Mouse (Mus musculus) ovary, adult 18-20 months (tissue): ENCODE measurements around the gene Relch.
"Not testable (repeated sequence)": the region's sequence is repeated elsewhere in the genome, so short reads cannot be mapped to it uniquely, and the experiment has no call there.

ENCODE experiments used
- DNase-seq: peaks from one replicate; pipeline ENCODE4 v3.0.0; 2022; ENCODE audit warnings: low spot score, mixed read lengths

The Relch gene

DNA sequence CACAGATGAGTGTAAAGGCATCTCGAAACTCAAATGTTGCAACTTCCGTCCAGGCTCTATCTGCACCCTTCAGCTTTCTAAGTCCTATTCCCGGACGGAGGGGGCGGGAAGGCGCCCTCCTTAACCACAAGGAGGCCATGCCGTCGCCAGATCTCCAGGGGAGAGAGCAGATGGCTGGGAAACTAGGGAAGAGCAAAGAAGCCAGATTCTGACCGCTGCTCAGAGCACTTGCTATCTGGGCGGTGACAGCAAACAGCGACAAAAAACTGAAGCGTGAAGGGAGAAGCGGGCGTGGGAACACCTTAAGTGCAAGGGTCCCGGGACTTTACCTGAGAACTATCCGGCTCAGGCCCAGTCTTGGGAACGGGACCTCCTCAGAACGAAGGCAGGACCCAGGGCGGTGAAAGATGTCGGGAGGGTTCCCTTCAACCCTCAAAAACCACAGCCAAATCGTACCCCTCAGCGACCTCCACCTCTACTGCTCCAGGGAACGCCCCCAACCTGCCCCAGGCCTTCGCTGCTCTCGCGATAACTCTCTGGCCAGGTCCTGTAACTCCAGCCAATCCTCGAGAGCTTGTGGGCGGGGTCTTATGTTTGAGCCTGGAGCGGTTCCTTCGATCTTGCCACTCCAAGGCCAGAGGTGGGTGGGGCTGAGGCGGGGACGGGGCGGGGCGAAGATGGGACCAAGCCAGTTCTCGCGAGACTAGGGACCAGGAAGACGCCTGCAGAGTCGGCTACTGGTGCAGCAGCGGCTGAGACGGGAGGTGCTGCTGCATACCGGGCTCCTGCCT lies at the start of gene Relch, which contains the start of gene Pign:
TSS of gene Relch (plus strand) at position 691 of the 791 bp plus-strand sequence.
TSS of gene Pign (minus strand) at position 507 of the 791 bp plus-strand sequence.
- DNase-seq, result peak; percentile 99

DNA sequence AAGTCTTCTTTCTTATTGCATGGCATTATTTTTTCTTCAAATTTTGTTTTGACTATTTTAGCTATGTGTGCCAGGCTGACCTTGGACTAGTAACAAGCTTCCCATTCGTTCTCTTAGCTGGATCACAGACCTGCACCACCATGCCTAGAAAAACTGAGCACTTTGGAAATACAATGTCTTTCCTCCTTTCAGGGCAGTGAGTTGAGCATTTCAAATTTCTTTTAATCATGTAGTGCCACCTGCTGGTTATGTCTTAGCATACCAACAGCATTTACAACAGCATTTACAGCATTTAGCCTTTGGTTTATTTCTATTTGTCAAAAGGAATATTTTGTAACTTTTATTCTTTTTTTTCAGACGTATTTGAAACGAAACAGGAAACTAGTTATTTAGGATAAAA lies 33.2 kb upstream of the Relch start:
- no peak for DNase-seq

DNA sequence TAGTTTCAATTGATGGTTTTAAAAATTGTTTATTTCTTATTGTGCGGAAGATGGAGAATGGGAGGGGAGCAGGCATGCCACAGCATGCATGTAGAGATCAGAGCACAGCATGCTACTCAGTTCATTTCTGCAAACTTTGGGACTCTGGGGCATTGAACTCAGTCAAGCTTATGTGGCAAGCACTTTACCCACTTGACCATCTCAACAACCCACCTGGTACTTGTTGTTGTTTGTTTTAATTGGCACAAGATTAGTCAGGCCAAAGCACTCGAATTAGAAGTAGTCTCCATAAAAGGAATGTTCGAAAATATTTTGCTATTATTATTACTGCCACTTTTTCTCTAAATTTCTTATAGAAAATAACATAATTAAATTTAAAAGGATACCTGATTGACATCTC lies 19.6 kb upstream of the Relch start:
- no peak for DNase-seq

DNA sequence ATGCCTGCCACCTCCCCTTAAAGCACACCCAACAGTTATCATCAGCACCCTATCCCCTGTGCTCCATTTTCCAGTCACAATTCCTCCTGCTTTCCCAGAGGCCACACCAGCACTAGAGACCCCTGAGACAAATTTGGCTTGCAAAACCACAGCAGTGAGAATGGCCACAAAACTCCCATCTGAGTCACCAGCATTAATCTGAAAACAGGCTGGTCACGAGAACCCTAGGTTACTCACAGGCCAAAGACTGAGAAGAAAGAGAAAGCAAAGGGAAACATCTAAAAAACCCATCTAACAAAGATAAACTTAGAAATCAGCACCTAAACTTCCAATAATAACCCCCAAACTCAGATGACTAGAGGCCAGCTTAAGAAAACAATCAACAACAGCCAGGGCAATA lies 13.0 kb upstream of the Relch start:
- no peak for DNase-seq

DNA sequence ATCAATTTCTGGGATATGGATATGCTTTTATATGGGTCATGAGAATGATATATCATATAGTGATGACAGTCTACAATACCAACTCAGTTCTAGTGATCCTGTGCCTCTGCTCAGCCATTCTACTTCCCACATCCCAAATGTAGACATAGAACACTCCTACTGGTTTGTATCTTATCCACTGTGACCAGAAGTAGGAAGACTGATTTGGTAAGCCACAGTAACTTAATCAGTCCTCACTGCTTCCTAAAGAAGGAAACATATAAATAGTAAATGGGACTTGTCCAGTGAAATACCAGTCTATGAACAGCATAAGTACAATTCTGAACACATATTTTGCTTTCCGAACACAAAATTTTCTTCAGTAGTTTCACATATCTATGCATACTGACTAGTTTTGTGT lies 9.7 kb upstream of the Relch start:
- no peak for DNase-seq

DNA sequence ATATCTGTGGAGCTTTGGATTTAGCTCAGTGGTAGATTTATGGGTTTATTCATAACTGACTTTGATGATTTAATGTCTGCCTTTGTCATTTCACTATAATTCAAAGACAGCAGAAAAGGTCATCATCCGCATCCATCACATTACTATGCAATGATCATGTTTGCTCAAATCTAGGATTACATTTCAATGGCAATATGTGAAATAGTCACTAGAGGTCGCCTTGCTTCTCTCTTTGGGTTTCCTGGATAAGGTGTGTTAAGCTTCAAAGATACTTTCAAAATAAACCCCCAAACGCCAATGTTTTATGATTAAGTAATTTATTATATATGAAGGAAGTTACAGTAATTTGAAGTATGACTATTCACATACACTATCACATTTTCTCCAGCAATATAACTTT lies 3.6 kb upstream of the Relch start:
- DNase-seq, result no peak

DNA sequence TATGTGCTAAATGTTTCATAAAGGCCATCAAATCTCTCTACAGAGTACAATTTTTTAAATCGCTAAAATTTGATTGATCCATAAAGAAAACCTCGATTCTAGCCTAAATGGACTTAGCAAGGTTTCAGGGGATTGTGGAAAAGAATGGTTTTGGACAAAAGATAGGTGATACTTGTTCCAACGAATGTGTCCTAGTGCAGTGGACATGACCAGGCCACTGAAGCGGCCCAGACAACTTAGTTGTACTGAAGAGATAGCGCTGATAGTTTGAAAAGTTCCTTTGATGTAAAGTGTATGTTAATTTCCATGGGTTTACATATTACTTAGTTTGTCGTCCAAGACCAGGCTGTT lies 866 bp upstream of the Relch start:
- no peak for DNase-seq

DNA sequence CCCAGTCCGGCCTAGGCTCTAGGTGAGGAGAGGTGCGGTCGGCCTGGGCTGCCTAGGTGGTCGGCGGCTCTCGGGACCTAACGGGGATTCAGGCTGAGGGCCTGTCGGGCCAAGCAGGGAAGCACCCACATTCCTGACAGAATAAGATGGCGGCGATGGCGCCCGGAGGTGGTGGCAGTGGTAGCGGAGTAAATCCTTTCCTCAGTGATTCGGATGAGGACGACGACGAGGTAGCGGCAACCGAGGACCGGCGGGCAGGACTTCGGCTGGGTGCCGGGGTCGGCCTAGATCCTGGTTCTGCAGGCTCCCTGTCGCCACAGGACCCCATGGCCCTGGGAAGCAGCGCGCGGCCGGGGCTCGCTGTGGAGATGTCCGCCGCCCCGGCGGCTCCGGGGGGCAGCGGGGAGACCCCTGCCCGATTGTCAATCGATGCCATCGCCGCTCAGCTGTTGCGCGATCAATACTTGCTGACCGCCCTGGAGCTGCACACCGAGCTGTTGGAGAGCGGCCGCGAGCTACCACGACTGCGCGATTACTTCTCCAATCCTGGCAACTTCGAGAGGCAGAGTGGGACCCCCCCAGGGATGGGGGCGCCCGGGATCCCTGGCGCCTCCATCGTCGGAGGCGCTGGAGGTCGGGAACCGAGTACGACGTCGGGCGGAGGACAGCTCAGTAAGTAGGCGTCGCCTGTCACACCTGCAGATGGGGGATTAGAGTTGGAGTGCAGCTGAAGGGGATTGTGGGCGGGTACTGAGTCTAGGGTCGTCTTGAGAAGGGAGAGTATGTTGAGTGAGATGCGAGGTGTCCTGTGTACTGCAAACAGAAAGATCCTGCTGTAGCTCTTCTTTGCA lies 526 bp downstream of the Relch start:
- DNase-seq, result no peak

DNA sequence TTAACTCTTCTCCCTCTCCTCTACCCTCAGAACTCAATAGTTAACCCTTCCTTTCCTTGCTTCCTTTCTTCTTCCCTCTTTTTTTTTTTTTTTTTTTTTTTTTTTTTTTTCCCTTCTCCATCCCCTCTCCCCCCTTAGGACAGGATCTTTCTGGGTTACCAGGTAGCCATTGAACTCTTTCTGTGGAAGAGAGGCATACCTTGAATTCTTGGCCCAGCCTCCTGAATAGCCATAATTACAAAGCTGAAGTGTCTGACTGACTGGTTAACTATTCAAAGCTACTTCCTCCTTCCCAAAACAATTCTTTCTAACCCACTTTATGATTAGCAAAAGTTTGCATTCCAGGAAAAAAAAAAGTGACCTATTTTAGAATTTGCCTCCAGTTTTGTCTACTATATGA lies 6.0 kb downstream of the Relch start:
- DNase-seq, result no peak

DNA sequence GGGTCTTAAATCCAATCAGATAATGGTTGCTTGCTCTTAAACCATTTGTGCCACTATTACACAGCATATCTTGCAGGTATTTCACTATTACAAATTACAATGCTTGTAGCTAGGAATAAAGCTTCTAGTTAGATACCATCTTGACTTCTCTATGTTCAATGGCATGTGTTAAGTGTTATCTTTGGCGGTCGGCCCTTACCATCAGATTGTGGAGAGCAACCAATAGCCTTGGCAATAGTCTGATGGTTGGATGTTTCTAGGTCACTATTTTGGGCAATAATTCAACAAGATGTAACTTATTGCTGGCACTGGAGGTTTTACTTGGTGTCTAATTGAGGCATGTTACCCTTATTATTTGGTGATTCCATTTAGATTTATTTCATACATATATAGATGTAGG lies 11.1 kb downstream of the Relch start:
- DNase-seq, result no peak

DNA sequence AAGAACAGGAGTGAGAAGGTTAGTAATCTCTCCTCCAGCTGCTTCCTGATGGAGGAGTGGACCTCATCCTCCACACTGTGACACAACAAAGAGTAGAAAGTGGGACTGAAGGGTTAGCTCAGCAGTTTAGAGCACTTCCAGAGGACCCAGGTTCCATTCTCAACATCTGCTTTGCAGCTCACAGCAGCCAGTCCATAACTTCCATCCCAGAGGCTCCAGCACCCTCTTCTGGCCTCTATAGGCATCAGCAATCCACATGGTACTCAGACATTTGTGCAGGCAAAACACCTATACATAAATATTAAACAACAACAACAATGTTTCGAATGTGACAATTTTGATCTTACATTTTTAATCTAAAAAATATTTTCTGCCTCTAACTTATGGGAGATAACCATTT lies 16.9 kb downstream of the Relch start:
- no peak for DNase-seq

DNA sequence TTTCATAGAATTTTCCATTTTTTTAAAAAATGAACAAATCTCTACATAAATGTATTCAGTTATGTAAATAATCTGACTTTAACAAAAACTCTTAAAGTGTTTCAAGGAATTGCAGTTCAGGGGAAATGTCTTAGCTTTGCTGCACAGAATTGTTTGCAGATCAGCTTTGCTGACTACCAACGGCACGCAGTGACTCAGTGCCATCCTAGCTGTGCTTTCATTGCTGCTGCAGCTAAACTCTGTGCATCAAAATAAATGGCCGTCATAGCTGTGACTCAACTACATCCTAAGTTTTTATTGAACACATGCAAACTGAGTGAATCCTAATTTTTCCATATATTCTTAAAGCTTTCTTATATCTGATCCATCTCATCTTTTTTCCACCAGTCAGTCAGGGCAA lies 21.8 kb downstream of the Relch start:
- DNase-seq, result no peak

DNA sequence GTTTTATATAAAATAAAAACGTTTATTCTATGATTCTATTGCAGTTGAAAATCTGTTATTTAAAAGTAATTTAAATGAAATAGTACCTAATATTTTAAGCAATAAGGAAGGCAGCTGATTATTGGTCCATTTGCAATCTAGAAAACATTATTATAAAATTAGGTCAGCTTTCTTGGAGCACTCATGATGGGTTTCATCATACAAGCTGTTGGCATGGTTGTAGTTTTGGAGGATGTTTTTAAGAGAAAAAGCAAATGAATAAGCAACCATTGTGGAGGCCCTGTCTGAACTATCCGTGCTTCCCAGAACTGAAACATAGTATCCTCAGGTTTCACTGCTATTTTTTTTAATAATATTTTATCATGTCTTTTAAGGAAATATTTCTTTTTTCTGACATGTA lies 31.9 kb downstream of the Relch start:
- no peak for DNase-seq

DNA sequence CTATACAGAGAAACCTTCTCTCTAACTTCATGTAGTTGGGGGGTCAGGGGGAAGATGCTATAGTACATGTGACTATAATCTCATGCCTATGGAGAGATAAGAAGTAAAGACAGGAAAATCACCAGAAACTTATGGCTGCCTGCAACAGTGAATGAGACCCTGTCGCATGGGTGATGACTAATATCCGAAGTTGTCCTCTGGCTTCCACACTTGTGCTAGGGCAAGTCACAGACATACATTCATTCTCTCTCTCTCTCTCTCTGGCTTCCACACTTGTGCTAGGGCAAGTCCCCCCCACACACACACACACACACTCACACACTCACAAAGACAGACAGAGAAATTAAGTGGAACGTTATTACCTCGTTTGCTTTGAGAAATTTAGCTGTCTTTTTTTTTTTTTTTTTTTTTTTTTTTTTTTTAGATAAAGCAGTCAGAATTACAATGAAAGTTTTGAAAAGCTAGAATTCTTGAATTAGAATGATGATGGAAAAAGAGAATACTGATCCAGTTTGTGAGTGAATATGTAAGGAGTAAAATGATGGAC lies 37.4 kb downstream of the Relch start:
- no peak for DNase-seq

DNA sequence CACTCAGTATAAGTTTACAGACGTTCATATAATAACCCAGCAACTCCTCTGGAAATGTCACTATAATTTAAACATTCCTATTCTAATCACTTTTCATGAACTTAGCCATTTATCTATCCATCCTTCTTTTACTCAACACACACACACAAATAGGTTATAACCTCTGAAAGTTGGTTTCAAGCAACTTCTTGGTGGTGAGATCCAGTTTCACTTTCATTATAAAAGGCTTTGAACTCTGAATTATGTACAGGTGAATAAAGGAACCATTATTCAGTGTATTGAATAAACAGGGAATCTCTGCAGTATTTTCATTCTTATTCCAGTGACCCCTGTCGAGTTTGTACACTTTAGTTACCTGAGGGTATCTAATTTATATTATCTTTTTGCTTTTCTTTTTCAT lies 45.8 kb downstream of the Relch start:
- no peak for DNase-seq

DNA sequence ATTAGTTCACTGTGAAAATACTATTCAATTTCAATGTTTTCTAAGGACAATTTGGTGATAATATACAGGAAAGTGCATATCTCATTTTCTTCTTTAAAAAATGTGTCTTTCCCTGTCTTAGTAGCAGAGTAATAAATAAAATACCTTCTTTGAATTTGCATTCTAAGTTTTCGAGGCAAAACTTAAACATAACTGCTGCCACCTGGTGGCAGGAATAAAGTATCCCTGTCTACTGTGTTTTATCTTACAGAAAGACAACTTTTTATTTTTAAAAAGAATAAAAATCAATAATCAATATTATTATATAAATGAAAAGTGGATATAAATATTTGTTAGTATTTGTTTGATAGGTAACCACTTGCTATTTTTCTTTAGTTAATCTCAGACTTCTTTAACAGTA lies 47.6 kb downstream of the Relch start:
- DNase-seq, result no peak

DNA sequence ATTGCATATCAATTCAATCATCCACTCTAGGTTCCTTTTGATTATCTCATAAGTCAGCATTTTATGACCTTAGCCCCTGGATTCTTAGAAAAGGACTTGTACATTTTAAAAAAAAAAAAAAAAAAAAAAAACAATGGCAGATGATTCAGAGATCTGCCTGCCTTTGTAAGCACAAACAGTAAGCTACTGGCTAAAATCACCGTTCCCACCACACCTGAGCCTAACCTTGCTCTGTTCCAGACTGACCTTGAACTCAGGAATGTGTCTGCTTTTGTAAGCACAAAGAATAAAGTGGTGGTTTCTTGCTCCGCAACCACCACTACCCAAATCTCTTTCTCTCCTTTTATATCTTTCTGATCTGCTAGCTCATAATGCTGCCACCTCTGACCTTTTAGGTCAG lies 49.2 kb downstream of the Relch start:
- no peak for DNase-seq

DNA sequence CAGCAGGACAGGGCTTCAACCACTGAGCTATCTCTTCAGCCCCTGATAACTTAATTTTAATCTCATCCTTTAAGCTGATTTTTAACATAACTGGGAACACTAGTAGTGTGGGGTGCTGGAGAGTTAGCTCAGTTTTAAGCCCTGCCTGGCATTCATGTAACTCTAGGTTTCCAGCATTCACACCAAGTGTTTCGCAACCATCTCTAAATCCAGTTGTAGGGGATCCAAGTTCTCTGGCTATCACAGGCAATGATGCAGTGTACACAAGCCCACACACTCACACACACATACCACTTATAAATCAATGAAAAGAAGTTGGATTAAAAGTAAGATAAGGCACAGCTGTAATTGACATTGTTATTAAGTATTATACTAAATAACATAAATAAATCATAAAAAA lies 54.7 kb downstream of the Relch start:
- DNase-seq, result no peak

DNA sequence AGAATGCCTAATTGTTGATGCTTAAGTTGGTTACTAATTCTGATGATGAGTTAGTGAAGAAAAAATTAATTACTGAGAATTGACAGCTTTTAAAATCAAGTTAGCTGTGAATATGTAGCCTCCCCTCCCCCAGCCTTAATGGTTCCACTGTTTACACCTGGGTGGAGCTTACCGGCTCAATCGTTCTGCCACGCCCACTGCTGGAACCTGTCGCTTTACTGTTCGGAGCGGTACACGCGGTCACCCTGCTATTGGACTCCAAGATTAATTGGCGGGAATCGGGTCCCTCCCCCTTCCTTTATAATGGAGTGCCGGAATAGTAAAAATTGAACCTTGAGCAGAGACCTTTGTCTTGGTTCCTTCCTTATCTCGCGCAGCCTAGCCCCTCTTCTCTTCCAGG lies 65.6 kb downstream of the Relch start:
- DNase-seq, result not testable (repeated sequence)

DNA sequence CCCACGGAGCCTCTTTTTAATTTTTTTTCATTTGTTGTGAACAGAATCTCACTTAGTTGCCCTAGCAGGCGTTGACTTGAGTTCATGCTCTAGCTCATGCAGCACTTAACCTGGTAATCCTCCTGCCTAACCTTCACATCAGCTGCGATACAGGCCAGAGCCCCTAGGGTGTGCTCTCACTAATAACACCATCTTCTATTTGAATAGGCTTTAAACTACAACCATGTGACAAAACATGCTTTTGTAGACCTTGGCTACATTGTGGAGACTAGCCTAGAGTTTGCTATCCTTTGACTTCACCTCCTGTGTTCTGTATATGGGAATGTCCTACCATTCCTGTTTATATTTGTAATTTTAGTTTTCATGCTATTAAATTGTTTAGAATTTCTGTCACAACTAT lies 71.7 kb downstream of the Relch start:
- DNase-seq, result no peak

DNA sequence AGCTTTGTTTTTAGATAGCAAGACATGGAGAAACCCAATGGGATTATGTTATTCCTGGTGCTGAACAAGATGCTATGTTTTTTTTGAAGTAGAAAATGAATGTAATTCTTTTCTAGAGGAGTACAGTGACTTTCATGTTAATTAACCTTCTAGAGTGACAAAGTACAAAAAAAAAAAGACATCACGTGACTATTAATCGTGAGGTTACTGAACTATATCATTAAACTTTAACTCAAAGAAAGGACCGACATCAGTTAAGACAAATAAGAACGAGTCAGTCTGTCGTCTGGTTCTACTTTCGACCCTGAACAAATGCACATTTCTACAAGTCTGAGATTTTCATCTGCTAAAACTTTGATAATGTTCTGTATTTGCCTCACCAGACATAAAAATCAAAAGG lies 74.7 kb downstream of the Relch start:
- DNase-seq, result no peak

DNA sequence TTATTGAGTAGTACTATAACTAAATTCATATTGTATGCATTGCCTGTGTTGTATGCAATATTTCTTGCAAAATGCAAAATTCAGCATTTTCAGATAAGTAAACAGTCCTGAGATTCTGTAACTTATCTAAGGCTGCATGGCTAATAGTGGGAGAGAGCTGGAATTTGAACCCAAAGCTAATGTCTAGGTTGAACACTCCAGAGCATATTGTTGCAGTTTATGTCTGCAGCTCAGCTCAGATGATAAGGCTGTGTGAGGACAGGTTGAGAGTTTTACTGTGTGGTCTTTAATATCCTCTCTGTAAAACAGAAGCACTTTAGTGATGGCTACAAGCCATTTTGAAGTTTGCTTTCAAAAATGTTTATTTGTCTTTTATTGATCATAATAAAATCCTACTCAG lies 75.8 kb downstream of the Relch start:
- no peak for DNase-seq

DNA sequence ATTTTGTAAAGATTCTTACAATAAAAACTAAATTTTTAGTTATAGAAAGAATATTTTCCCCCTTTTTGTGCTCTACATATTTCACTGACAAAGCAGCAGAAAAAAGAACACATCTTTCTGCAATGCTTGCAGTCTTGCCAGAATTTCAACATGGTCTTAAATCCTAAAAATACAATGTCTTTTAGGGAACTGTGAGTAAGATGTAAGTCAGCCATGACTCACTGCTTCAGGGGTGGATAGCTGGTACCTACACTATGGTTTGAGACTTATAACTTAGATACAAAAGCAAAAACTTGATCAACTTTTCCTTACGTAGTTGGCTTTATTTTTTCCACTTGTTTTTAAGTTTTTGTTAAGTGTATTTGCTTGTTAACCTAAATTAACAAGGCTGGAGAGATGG lies 78.8 kb downstream of the Relch start:
- no peak for DNase-seq
